Mouse (Mus musculus) forebrain, embryonic 10.5 days (tissue): Measurements from ENCODE around the gene Ankrd34a. TPM values are rescaled to one million over a fixed set of nuclear protein-coding genes. Genes with fewer than 3 reads are reported as not detected.
"Not testable (repeated sequence)": the region's sequence is repeated elsewhere in the genome, so short reads cannot be mapped to it uniquely, and the experiment has no call there.

ENCODE experiments used
- DNase-seq: peaks from one replicate; pipeline ENCODE4 v3.0.0-alpha.2; 2017; ENCODE audit warnings: low spot score; ENCODE audit errors: extremely low spot score
- H3K27ac ChIP-seq: fragments of 300-500 bp; sonication (generic); 2 replicates; pipeline ENCODE4 v1.5.1; 2016; ENCODE audit warnings: mild to moderate bottlenecking
- H3K27me3 ChIP-seq: fragments of 300-500 bp; sonication (generic); 2 replicates; pipeline ENCODE4 v1.6.1; 2016; ENCODE audit warnings: mild to moderate bottlenecking; ENCODE audit not compliant: poor library complexity, severe bottlenecking
- H3K36me3 ChIP-seq: fragments of 300-500 bp; sonication (generic); replicated peaks from 2 replicates; pipeline ENCODE4 v1.6.1; 2016; ENCODE audit warnings: mild to moderate bottlenecking, moderate library complexity
- H3K4me1 ChIP-seq: fragments of 300-500 bp; sonication (generic); 2 replicates; pipeline ENCODE4 v1.6.1; 2016
- H3K4me3 ChIP-seq: fragments of 300-500 bp; sonication (generic); 2 replicates; pipeline ENCODE4 v1.5.1; 2016; ENCODE audit warnings: mild to moderate bottlenecking, moderate library complexity
- H3K9me3 ChIP-seq: fragments of 300-500 bp; sonication (generic); 2 replicates; pipeline ENCODE4 v1.6.1; 2016; ENCODE audit warnings: mild to moderate bottlenecking, moderate library complexity
- WGBS: fragments of 180-500 bp; shearing (Covaris S2); methylation state at CpG from one replicate; pipeline ENCODE4 v1.1.7; 2016; 5-methylcytosine and 5-hydroxymethylcytosine counted together
- polyA plus RNA-seq: library from polyadenylated mRNA; unstranded; fragments of >200 nt; fragmentation: Nextera tagmentation; extraction: Ambion mirVana; gene quantifications from 2 replicates; pipeline ENCODE4 v1.2.1, GENCODE M21; 2016

Ankrd34a gene
- polyA plus RNA-seq, 1 experiment from 2014 or later: 1.2 TPM

- H3K27ac ChIP-seq, H3K27me3 ChIP-seq, DNase-seq, H3K9me3 ChIP-seq, H3K4me3 ChIP-seq: not testable (repeated sequence)
- peaks cover 39% of the 10 kb centered on the region for H3K36me3 ChIP-seq
- H3K4me1 ChIP-seq: peaks cover 34% of the 10 kb centered on the region
- 88% methylated on average over 4 of the region's 4 CpGs for WGBS
Measured at GRCm38 (mm10) chr3:96606007-96606406, 9.6 kb downstream of the Ankrd34a start.

GRCm38 (mm10) chr3:96606618-96607017 lies 10.2 kb downstream of the Ankrd34a start:
- no peak overlapping the region for H3K4me3 ChIP-seq
- no peak overlapping the region for H3K27ac ChIP-seq
- H3K9me3 ChIP-seq: no peaks in the 10 kb centered on the region
- peaks cover 39% of the 10 kb centered on the region for H3K36me3 ChIP-seq
- WGBS: 89% methylated on average over 4 of the region's 4 CpGs
- DNase-seq: no peak
- no peaks in the 10 kb centered on the region for H3K27me3 ChIP-seq
- H3K4me1 ChIP-seq: peaks cover 29% of the 10 kb centered on the region

- H3K4me3 ChIP-seq: no peak overlapping the region
- no peaks in the 10 kb centered on the region for H3K4me1 ChIP-seq
- no peaks in the 10 kb centered on the region for H3K9me3 ChIP-seq
- no peak for DNase-seq
- H3K27ac ChIP-seq: no peak overlapping the region
- WGBS: 90% methylated on average over 3 of the region's 3 CpGs
- no peaks in the 10 kb centered on the region for H3K27me3 ChIP-seq
- peaks cover 80% of the 10 kb centered on the region for H3K36me3 ChIP-seq
Measured at GRCm38 (mm10) chr3:96617941-96618340, 21.5 kb downstream of the Ankrd34a start.

- H3K4me3 ChIP-seq: no peak overlapping the region
- no peaks in the 10 kb centered on the region for H3K9me3 ChIP-seq
- H3K27ac ChIP-seq: no peak overlapping the region
- no peak for DNase-seq
- no peaks in the 10 kb centered on the region for H3K27me3 ChIP-seq
- peaks cover 81% of the 10 kb centered on the region for H3K36me3 ChIP-seq
- 90% methylated on average over 4 of the region's 4 CpGs for WGBS
- no peaks in the 10 kb centered on the region for H3K4me1 ChIP-seq
Measured at GRCm38 (mm10) chr3:96623201-96623600, 26.8 kb downstream of the Ankrd34a start.

- under 1% methylated on average over 48 of the region's 48 CpGs for WGBS
Measured at GRCm38 (mm10) chr3:96629729-96630600, 33.5 kb downstream of the Ankrd34a start, which contains the start of gene Rbm8a. Rbm8a (plus strand) TSS chr3:96629933.

GRCm38 (mm10) chr3:96632058-96632457 lies 35.6 kb downstream of the Ankrd34a start:
- Histone ChIP-seq H3K36me3 (peaks cover 45% of the 10 kb centered on the region), H3K4me3 (no peak overlapping the region), H3K27me3 (no peaks in the 10 kb centered on the region), H3K27ac (no peak overlapping the region), H3K9me3 (no peaks in the 10 kb centered on the region), H3K4me1 (peaks cover 44% of the 10 kb centered on the region)
- no peak for DNase-seq

More at GRCm38 (mm10) chr3:96629729-96630600, 33.5 kb downstream of the Ankrd34a start, which contains the start of gene Rbm8a:
- H3K27me3 ChIP-seq: no peaks in the 10 kb centered on the region
- peak within 1 kb of the TSS; percentile 77 for H3K4me3 ChIP-seq
- peaks cover 26% of the 10 kb centered on the region for H3K4me1 ChIP-seq
- no peaks in the 10 kb centered on the region for H3K9me3 ChIP-seq
- H3K27ac ChIP-seq: peak within 1 kb of the TSS; percentile 95
- DNase-seq: peak; percentile 97
- peaks cover 58% of the 10 kb centered on the region for H3K36me3 ChIP-seq

GRCm38 (mm10) chr3:96634015-96634414 lies 37.6 kb downstream of the Ankrd34a start:
- peaks cover 41% of the 10 kb centered on the region for H3K4me1 ChIP-seq
- no peak overlapping the region for H3K4me3 ChIP-seq
- H3K9me3 ChIP-seq: no peaks in the 10 kb centered on the region
- no peak for DNase-seq
- H3K36me3 ChIP-seq: peaks cover 54% of the 10 kb centered on the region
- H3K27me3 ChIP-seq: no peaks in the 10 kb centered on the region
- H3K27ac ChIP-seq: no peak overlapping the region
- WGBS: 88% methylated on average over 1 of the region's 1 CpGs

- peak within 1 kb of the TSS; percentile 94 for H3K27ac ChIP-seq
- DNase-seq: peak; percentile 75
- no peaks in the 10 kb centered on the region for H3K27me3 ChIP-seq
- peaks cover 37% of the 10 kb centered on the region for H3K4me1 ChIP-seq
- 2% methylated on average over 60 of the region's 60 CpGs for WGBS
- peak within 1 kb of the TSS; percentile 94 for H3K4me3 ChIP-seq
- H3K9me3 ChIP-seq: no peaks in the 10 kb centered on the region
- peaks cover 66% of the 10 kb centered on the region for H3K36me3 ChIP-seq
Measured at GRCm38 (mm10) chr3:96634928-96635879, 38.8 kb downstream of the Ankrd34a start, which contains the start of the genes Pex11b and Gm42957. Pex11b (plus strand) TSS chr3:96635376. Gm42957 (plus strand) TSS chr3:96635474.

- no peaks in the 10 kb centered on the region for H3K9me3 ChIP-seq
- H3K36me3 ChIP-seq: peaks cover 67% of the 10 kb centered on the region
- H3K27ac ChIP-seq: peak overlapping the region; percentile 94
- H3K27me3 ChIP-seq: no peaks in the 10 kb centered on the region
- 13% methylated on average over 15 of the region's 15 CpGs for WGBS
- no peak for DNase-seq
- H3K4me3 ChIP-seq: peak overlapping the region; percentile 94
- H3K4me1 ChIP-seq: peaks cover 32% of the 10 kb centered on the region
Measured at GRCm38 (mm10) chr3:96635906-96636305, 39.5 kb downstream of the Ankrd34a start.

GRCm38 (mm10) chr3:96636448-96636847 lies 40.0 kb downstream of the Ankrd34a start:
- H3K36me3 ChIP-seq: peaks cover 67% of the 10 kb centered on the region

GRCm38 (mm10) chr3:96639219-96639618 lies 42.8 kb downstream of the Ankrd34a start:
- peak; percentile 55 for DNase-seq
- Histone ChIP-seq H3K9me3 (no peaks in the 10 kb centered on the region), H3K27me3 (no peaks in the 10 kb centered on the region), H3K4me3 (no peak overlapping the region), H3K27ac (no peak overlapping the region), H3K4me1 (peaks cover 27% of the 10 kb centered on the region), H3K36me3 (peaks cover 57% of the 10 kb centered on the region)
- WGBS: 74% methylated on average over 1 of the region's 1 CpGs

More at GRCm38 (mm10) chr3:96636448-96636847, 40.0 kb downstream of the Ankrd34a start:
- Histone ChIP-seq H3K4me1 (peaks cover 27% of the 10 kb centered on the region), H3K9me3 (no peaks in the 10 kb centered on the region), H3K27me3 (no peaks in the 10 kb centered on the region), H3K4me3 (peak overlapping the region; percentile 94), H3K27ac (peak overlapping the region; percentile 94; the same call in 1 of the 2 replicates)
- WGBS: 71% methylated on average over 11 of the region's 11 CpGs
- no peak for DNase-seq

- Histone ChIP-seq H3K4me3 (no peak within 1 kb of the TSS), H3K9me3 (no peaks in the 10 kb centered on the region), H3K27me3 (no peaks in the 10 kb centered on the region), H3K36me3 (peaks cover 39% of the 10 kb centered on the region), H3K4me1 (no peaks in the 10 kb centered on the region), H3K27ac (no peak within 1 kb of the TSS)
- no peak for DNase-seq
- 69% methylated on average over 7 of the region's 7 CpGs for WGBS
Measured at GRCm38 (mm10) chr3:96645018-96645649, 48.7 kb downstream of the Ankrd34a start, which contains the start of gene Itga10. Itga10 (plus strand) TSS chr3:96645584.
